Mouse (Mus musculus): ENCODE measurements around the gene Fignl2. TPM values are rescaled to one million over a fixed set of nuclear protein-coding genes. Genes with fewer than 3 reads are reported as not detected.

Fignl2 gene
- total RNA-seq, 1 experiment, result 8.6 TPM

GRCm38 (mm10) chr15:101001685-101002084 is 76.7 kb downstream of the Fignl2 start:
- Histone ChIP-seq H3K4me3 (ENCODE audit: insufficient read depth in 1 of 2, low read depth in 1 of 2, low read length in 2 of 2, poor library complexity in 1 of 2, severe bottlenecking in 1 of 2) (no peak overlapping the region), H3K36me3 (ENCODE audit: control insufficient read depth, insufficient read depth, low read length, poor library complexity, severe bottlenecking) (no peaks in the 10 kb centered on the region), H3K9ac (ENCODE audit: insufficient read depth, low read depth, low read length, poor library complexity, severe bottlenecking) (no peak overlapping the region), H3K4me1 (ENCODE audit: control insufficient read depth in 2 of 2, insufficient read depth in 2 of 2, low read length in 2 of 2, poor library complexity in 1 of 2) (no peaks in the 10 kb centered on the region), H3K9me3 (ENCODE audit: control insufficient read depth, insufficient read depth, low read depth, low read length) (no peaks in the 10 kb centered on the region), H3K27ac (ENCODE audit: insufficient read depth, low read depth, low read length, poor library complexity, severe bottlenecking) (no peak overlapping the region)
- TF ChIP-seq ZNF384 (IDR thresholded peaks at IDR 0.05; ENCODE audit: low read depth, low read length) (no peak), ZC3H11A (IDR thresholded peaks at IDR 0.05; ENCODE audit: borderline replicate concordance, low read depth, low read length) (no peak), MAFK (IDR thresholded peaks at IDR 0.05; ENCODE audit: insufficient read depth, low read depth, low read length) (no peak), CHD2 (IDR thresholded peaks at IDR 0.05; ENCODE audit: low read depth, low read length) (no peak)
- in situ Hi-C loops (cut with MboI; ENCODE audit: low sequenced_read_pairs in 2 of 2, unreplicated experiment in 2 of 2), result no loop called here
- no peak for DNase-seq (ENCODE audit: low read depth, low spot score)

Other genes with a start within 250 kb of the Fignl2 start
- gene Scn8a, start 208.7 kb downstream of the Fignl2 start, total RNA-seq (2012; rRNA removed), result 6.1 and 7.7 TPM in 2 replicates
- not detected in 2 replicates for gene Gm47841, start 31.2 kb downstream of the Fignl2 start, total RNA-seq (2012; rRNA removed)
- not detected in 2 replicates for gene Ankrd33, start 37.2 kb upstream of the Fignl2 start, total RNA-seq (2012; rRNA removed)
- gene Acvrl1, start 50.0 kb upstream of the Fignl2 start, total RNA-seq (2012; rRNA removed), result 2.5 and 3.3 TPM in 2 replicates
- gene Acvr1b, start 95.5 kb upstream of the Fignl2 start, total RNA-seq (2012; rRNA removed), result 26.4 and 43.4 TPM in 2 replicates
- gene Grasp, start 145.6 kb upstream of the Fignl2 start, total RNA-seq (2012; rRNA removed), result 10.8 and 12.9 TPM in 2 replicates
- 8.5 and 12.1 TPM in 2 replicates for gene Nr4a1, start 175.7 kb upstream of the Fignl2 start, total RNA-seq (2012; rRNA removed)
- gene Atg101, start 205.7 kb upstream of the Fignl2 start, total RNA-seq (2012; rRNA removed), result 116 and 119 TPM in 2 replicates
- 0.22 and 0.32 TPM in 2 replicates for gene 6030408B16Rik, start 214.6 kb upstream of the Fignl2 start, total RNA-seq (2012; rRNA removed)

All from ES-E14 (cell line).